Mouse (Mus musculus): ENCODE results near the gene Grin3b. TPM values are rescaled to one million over a fixed set of nuclear protein-coding genes. Genes with fewer than 3 reads are reported as not detected.

Grin3b gene
- polyA plus RNA-seq, 1 experiment from 2014 or later = 0.28 TPM

DNA sequence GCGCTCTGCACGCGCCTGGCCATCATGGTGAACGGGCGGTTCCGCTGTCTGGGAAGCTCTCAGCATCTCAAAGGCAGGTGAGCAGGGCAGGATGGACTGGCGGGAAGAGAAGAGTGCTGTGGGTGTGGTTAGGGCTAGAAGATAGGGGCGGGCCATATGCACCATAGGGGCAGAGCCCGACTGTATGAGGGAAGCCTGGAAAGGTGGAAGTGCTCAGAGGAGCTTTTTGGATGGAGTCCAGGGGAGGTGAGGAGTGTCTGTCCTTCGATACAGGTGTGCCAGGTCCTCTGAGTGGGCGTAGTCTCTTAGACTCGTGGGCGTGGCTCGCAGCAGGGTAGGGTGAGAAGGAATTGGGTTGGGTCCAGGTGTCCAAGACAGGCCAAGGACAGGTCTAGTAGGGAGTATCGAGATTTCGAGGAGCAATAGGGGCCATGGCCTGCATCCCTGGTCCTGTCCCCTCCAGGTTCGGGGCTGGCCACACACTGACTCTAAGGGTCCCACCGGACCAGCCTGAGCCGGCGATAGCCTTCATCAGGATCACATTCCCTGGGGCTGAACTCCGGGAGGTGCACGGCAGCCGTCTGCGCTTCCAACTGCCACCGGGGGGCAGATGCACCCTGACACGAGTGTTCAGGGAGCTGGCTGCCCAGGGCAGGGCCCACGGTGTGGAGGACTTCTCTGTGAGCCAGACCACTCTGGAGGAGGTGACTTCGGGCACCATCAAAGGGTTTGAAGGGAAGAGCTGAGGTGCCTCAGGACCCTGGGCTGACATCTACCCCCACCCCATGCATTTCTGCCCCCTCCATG lies 44.2 kb downstream of the Grin3b start:
- Histone ChIP-seq H3K9ac (ENCODE audit: low read depth, low read length) (no peak overlapping the region), H3K27ac (ENCODE audit: low read length) (no peak overlapping the region)
- 18% methylated on average over 28 of the region's 28 CpGs for WGBS

GRCm38 (mm10) chr10:80015583-80015982 lies 45.1 kb downstream of the Grin3b start:
- Histone ChIP-seq H3K9me3 (replicated peaks; ENCODE audit: control insufficient read depth, low read length, poor library complexity, severe bottlenecking) (peaks cover 7% of the 10 kb centered on the region), H3K27ac (ENCODE audit: low read length) (no peak overlapping the region), H3K4me1 (ENCODE audit: control insufficient read depth, insufficient read depth, low read length) (no peaks in the 10 kb centered on the region), H3K27me3 (ENCODE audit: control insufficient read depth, insufficient read depth, low read depth, low read length) (peaks cover 52% of the 10 kb centered on the region), H3K36me3 (ENCODE audit: control insufficient read depth, insufficient read depth, low read length) (peaks cover 9% of the 10 kb centered on the region), H3K9ac (ENCODE audit: low read depth, low read length) (no peak overlapping the region), H3K4me3 (ENCODE audit: low read depth, low read length) (no peak overlapping the region), H3K4me2 (ENCODE audit: low read length) (no peak overlapping the region)
- WGBS = 80% methylated on average over 10 of the region's 10 CpGs
- ATAC-seq = no peak

More for the DNA sequence above, 44.2 kb downstream of the Grin3b start:
- Histone ChIP-seq H3K4me1 (ENCODE audit: control insufficient read depth, insufficient read depth, low read length) (no peaks in the 10 kb centered on the region), H3K9me3 (replicated peaks; ENCODE audit: control insufficient read depth, low read length, poor library complexity, severe bottlenecking) (peaks cover 14% of the 10 kb centered on the region), H3K36me3 (ENCODE audit: control insufficient read depth, insufficient read depth, low read length) (peaks cover 17% of the 10 kb centered on the region), H3K4me3 (ENCODE audit: low read depth, low read length) (no peak overlapping the region), H3K27me3 (ENCODE audit: control insufficient read depth, insufficient read depth, low read depth, low read length) (peaks cover 48% of the 10 kb centered on the region), H3K4me2 (ENCODE audit: low read length) (no peak overlapping the region)
- no peak for ATAC-seq

- no peak within 1 kb of the TSS for H3K27ac ChIP-seq (ENCODE audit: low read length)
- H3K4me3 ChIP-seq (ENCODE audit: low read depth, low read length) = no peak within 1 kb of the TSS
- no peak within 1 kb of the TSS for H3K9ac ChIP-seq (ENCODE audit: low read depth, low read length)
- no peaks in the 10 kb centered on the region; the same call in 1 of the 2 replicates for H3K9me3 ChIP-seq (replicated peaks; ENCODE audit: control insufficient read depth, low read length, poor library complexity, severe bottlenecking)
- H3K36me3 ChIP-seq (ENCODE audit: control insufficient read depth, insufficient read depth, low read length) = peaks cover 3% of the 10 kb centered on the region
- 72% methylated on average over 11 of the region's 11 CpGs for WGBS
- no peak within 1 kb of the TSS for H3K4me2 ChIP-seq (ENCODE audit: low read length)
- H3K4me1 ChIP-seq (ENCODE audit: control insufficient read depth, insufficient read depth, low read length) = no peaks in the 10 kb centered on the region
- ATAC-seq = no peak
- peaks cover 52% of the 10 kb centered on the region for H3K27me3 ChIP-seq (ENCODE audit: control insufficient read depth, insufficient read depth, low read depth, low read length)
Observed at GRCm38 (mm10) chr10:80016511-80016910, 46.0 kb downstream of the Grin3b start, which contains the start of gene Arhgap45. Arhgap45 (plus strand) TSS chr10:80016653.

DNA sequence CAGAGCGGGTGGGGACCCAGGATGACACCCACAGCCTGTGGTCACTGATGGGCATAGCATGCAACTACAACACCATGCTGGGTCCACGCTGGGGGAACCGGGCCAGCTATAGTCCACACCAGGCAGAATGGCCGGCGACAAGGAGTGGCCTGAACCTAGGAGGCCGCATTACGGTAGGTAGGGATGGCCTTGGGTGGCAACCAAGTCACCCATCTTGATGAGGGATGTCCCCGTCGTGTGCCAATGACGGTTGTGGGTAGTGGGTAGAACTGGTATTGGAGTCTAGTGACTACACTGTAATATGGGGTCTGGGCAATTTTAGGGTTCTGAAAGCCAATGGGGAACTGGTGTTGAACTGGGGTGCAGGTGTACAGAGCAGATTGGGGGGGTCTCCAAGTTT lies 46.4 kb downstream of the Grin3b start:
- H3K4me1 ChIP-seq (ENCODE audit: control insufficient read depth, insufficient read depth, low read length) = no peaks in the 10 kb centered on the region
- 91% methylated on average over 10 of the region's 10 CpGs for WGBS
- no peak overlapping the region for H3K4me3 ChIP-seq (ENCODE audit: low read depth, low read length)
- no peaks in the 10 kb centered on the region; the same call in 1 of the 2 replicates for H3K36me3 ChIP-seq (ENCODE audit: control insufficient read depth, insufficient read depth, low read length)
- H3K27ac ChIP-seq (ENCODE audit: low read length) = no peak overlapping the region
- peaks cover 51% of the 10 kb centered on the region for H3K27me3 ChIP-seq (ENCODE audit: control insufficient read depth, insufficient read depth, low read depth, low read length)
- no peak overlapping the region for H3K4me2 ChIP-seq (ENCODE audit: low read length)
- ATAC-seq = no peak
- no peak overlapping the region for H3K9ac ChIP-seq (ENCODE audit: low read depth, low read length)
- no peaks in the 10 kb centered on the region for H3K9me3 ChIP-seq (replicated peaks; ENCODE audit: control insufficient read depth, low read length, poor library complexity, severe bottlenecking)

DNA sequence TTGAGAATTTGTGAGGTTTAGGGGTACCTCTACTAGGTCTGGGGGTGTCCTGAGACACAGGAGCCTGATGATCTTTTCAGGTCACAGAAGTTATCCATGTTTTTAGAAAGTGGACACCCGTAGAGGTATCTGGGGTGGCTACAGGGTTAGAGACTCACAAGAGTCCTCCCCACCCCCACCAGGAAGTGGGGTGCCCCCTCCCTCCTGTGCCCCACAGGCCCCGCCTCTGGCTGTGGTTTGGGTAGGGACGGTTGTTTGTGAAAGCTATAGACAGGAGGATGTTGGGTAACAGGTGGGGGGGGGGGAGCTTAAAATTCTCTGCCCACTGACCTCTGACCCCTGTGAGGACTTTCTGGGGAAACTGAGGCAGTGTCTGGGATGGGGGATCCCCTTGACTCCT lies 46.8 kb downstream of the Grin3b start:
- Histone ChIP-seq H3K4me3 (ENCODE audit: low read depth, low read length) (no peak overlapping the region), H3K9ac (ENCODE audit: low read depth, low read length) (no peak overlapping the region), H3K27ac (ENCODE audit: low read length) (no peak overlapping the region), H3K27me3 (ENCODE audit: control insufficient read depth, insufficient read depth, low read depth, low read length) (peaks cover 48% of the 10 kb centered on the region), H3K4me1 (ENCODE audit: control insufficient read depth, insufficient read depth, low read length) (no peaks in the 10 kb centered on the region), H3K9me3 (replicated peaks; ENCODE audit: control insufficient read depth, low read length, poor library complexity, severe bottlenecking) (no peaks in the 10 kb centered on the region), H3K36me3 (ENCODE audit: control insufficient read depth, insufficient read depth, low read length) (no peaks in the 10 kb centered on the region), H3K4me2 (ENCODE audit: low read length) (no peak overlapping the region)
- no peak for ATAC-seq
- WGBS = 77% methylated on average over 3 of the region's 3 CpGs

DNA sequence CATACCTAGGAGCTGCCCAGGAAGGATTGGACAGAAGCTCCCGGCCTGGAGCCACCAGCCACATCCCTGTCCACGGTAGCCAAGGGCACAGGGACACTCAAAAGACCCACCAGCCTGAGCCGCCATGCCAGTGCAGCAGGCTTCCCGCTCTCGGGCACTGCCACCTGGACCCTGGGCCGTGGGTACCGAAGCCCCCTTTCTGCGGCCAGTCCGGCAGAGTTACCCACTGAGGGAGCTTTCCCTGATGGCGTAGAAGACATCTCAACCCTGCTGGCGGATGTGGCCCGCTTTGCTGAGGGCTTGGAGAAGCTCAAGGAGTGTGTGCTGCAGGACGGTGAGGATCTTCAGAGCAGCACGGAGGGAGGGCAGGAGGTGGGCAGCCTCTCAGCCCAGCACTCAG lies 47.3 kb downstream of the Grin3b start:
- no peak overlapping the region for H3K9ac ChIP-seq (ENCODE audit: low read depth, low read length)
- H3K4me3 ChIP-seq (ENCODE audit: low read depth, low read length) = no peak overlapping the region
- H3K27me3 ChIP-seq (ENCODE audit: control insufficient read depth, insufficient read depth, low read depth, low read length) = peaks cover 46% of the 10 kb centered on the region
- ATAC-seq = no peak
- no peak overlapping the region for H3K4me2 ChIP-seq (ENCODE audit: low read length)
- 84% methylated on average over 14 of the region's 14 CpGs for WGBS
- no peak overlapping the region for H3K27ac ChIP-seq (ENCODE audit: low read length)
- H3K36me3 ChIP-seq (ENCODE audit: control insufficient read depth, insufficient read depth, low read length) = no peaks in the 10 kb centered on the region
- H3K4me1 ChIP-seq (ENCODE audit: control insufficient read depth, insufficient read depth, low read length) = no peaks in the 10 kb centered on the region
- H3K9me3 ChIP-seq (replicated peaks; ENCODE audit: control insufficient read depth, low read length, poor library complexity, severe bottlenecking) = no peaks in the 10 kb centered on the region

- Histone ChIP-seq H3K9me3 (replicated peaks; ENCODE audit: control insufficient read depth, low read length, poor library complexity, severe bottlenecking) (no peaks in the 10 kb centered on the region), H3K4me2 (ENCODE audit: low read length) (no peak overlapping the region), H3K4me1 (ENCODE audit: control insufficient read depth, insufficient read depth, low read length) (no peaks in the 10 kb centered on the region), H3K4me3 (ENCODE audit: low read depth, low read length) (no peak overlapping the region), H3K27me3 (ENCODE audit: control insufficient read depth, insufficient read depth, low read depth, low read length) (peaks cover 35% of the 10 kb centered on the region), H3K36me3 (ENCODE audit: control insufficient read depth, insufficient read depth, low read length) (no peaks in the 10 kb centered on the region), H3K9ac (ENCODE audit: low read depth, low read length) (no peak overlapping the region), H3K27ac (ENCODE audit: low read length) (no peak overlapping the region)
- WGBS = 12% methylated on average over 11 of the region's 15 CpGs
- no peak for ATAC-seq
Observed at GRCm38 (mm10) chr10:80018739-80019297, 48.3 kb downstream of the Grin3b start.

DNA sequence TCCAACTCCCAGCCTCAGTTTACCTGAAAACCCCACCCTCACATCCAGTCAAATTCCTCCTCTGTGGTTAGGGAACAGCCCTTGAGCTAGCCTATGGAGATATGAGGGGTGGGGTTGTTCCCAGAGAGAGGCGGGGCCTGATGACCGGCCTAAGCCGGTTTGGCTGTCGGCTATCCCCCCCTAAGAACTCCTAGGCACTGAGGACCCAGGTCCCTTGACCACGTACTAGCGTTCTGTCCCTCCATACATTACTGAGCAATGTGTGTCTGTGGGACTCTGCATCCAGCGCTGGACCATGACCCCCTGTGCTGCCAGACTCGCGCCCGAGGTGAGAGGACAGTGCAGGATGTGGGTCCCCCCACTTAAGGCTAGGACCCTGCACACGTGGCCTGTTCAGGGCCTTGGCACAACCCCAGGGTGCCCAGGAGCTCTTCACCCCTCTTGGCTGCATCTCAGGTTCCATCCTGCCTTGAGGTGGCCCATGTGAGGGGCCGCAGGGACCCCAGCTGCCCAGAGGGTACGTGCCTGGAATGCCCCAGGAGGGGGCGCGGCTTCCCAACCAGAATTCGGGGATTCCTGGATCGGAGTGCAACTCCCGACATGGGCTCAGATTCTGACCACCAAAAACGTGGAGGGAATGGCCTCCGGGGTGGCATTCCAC lies 49.1 kb downstream of the Grin3b start:
- H3K9ac ChIP-seq (ENCODE audit: low read depth, low read length) = no peak overlapping the region
- H3K4me2 ChIP-seq (ENCODE audit: low read length) = no peak overlapping the region
- 8% methylated on average over 20 of the region's 20 CpGs for WGBS

GRCm38 (mm10) chr10:80020191-80020590 lies 49.7 kb downstream of the Grin3b start:
- no peak overlapping the region for H3K27ac ChIP-seq (ENCODE audit: low read length)
- no peaks in the 10 kb centered on the region for H3K9me3 ChIP-seq (replicated peaks; ENCODE audit: control insufficient read depth, low read length, poor library complexity, severe bottlenecking)
- no peak overlapping the region for H3K9ac ChIP-seq (ENCODE audit: low read depth, low read length)
- H3K36me3 ChIP-seq (ENCODE audit: control insufficient read depth, insufficient read depth, low read length) = no peaks in the 10 kb centered on the region
- no peak overlapping the region for H3K4me3 ChIP-seq (ENCODE audit: low read depth, low read length)
- peaks cover 24% of the 10 kb centered on the region for H3K27me3 ChIP-seq (ENCODE audit: control insufficient read depth, insufficient read depth, low read depth, low read length)
- no peak overlapping the region for H3K4me2 ChIP-seq (ENCODE audit: low read length)
- no peaks in the 10 kb centered on the region for H3K4me1 ChIP-seq (ENCODE audit: control insufficient read depth, insufficient read depth, low read length)
- no peak for ATAC-seq
- WGBS = 27% methylated on average over 11 of the region's 11 CpGs

More for the DNA sequence above, 49.1 kb downstream of the Grin3b start:
- Histone ChIP-seq H3K36me3 (ENCODE audit: control insufficient read depth, insufficient read depth, low read length) (no peaks in the 10 kb centered on the region), H3K9me3 (replicated peaks; ENCODE audit: control insufficient read depth, low read length, poor library complexity, severe bottlenecking) (no peaks in the 10 kb centered on the region), H3K27ac (ENCODE audit: low read length) (no peak overlapping the region), H3K4me1 (ENCODE audit: control insufficient read depth, insufficient read depth, low read length) (no peaks in the 10 kb centered on the region), H3K4me3 (ENCODE audit: low read depth, low read length) (no peak overlapping the region), H3K27me3 (ENCODE audit: control insufficient read depth, insufficient read depth, low read depth, low read length) (peaks cover 28% of the 10 kb centered on the region)
- no peak for ATAC-seq

Measured in midbrain, embryonic 16.5 days (tissue).